Mouse (Mus musculus): ENCODE data around the gene Npnt. TPM values are rescaled to one million over a fixed set of nuclear protein-coding genes. Genes with fewer than 3 reads are reported as not detected.

Gene Npnt
- 18.6 and 28.0 TPM in 2 replicates for polyA plus RNA-seq (2014; fragmentation: Nextera tagmentation; extraction: Ambion mirVana)

DNA sequence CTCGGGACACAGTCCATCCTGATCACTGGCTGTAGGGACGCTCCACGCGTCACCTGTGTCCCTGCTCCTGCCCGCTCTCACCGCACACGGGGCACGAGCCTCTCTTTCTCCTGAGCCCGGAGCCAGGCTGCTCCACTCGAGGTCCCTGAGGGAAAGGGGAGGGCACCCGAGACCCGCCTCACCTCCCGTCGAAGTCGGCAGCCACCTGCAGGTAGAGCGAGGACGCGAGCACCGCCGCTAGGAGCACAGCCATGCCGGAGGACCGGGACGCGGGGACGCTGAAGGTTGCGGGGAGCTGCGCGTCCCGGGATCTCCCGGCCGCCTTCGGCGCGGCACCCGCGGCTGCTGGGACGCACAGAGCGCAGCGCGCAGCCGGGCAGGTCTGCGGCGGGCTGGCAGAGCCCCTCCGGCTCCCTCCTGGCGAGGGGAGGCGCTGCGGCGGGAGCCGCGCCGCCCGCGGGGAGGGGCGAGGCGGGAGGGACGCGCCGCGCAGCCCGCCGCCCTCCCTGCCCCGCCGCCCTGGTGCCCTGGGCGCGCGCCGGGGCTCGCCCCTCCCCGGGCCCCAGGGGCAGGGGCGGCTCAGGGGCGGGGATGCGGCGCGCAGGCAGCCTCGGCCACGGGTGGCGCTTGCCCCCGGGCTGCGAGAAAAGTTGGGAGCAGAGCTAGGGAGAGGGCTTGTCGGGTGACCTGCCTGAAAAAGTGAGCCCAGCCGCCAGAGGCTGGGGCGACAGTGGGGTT lies at the start of gene Npnt:
Gene Npnt (minus strand): TSS at position 501 of the 738 bp plus-strand sequence.
- under 1% methylated on average over 69 of the region's 82 CpGs for WGBS
- peak; percentile 80 for DNase-seq
- peak; percentile 79 for ATAC-seq (ENCODE audit: low FRiP score, low TSS enrichment)
- Histone ChIP-seq H3K27me3 (ENCODE audit: control insufficient read depth, insufficient read depth, low read length) (peaks cover 3% of the 10 kb centered on the region; the same call in 1 of the 2 replicates), H3K9me3 (ENCODE audit: control insufficient read depth, low read length) (no peaks in the 10 kb centered on the region), H3K4me2 (ENCODE audit: low read length) (peak within 1 kb of the TSS; percentile 98), H3K36me3 (ENCODE audit: control insufficient read depth, insufficient read depth, low read length) (no peaks in the 10 kb centered on the region), H3K27ac (replicated peaks; ENCODE audit: low read depth, low read length) (peak within 1 kb of the TSS; percentile 28; the same call in 1 of the 2 replicates), H3K4me3 (replicated peaks; ENCODE audit: low read depth, low read length) (peak within 1 kb of the TSS; percentile 71), H3K9ac (replicated peaks; ENCODE audit: low read length) (peak within 1 kb of the TSS; percentile 66), H3K4me1 (ENCODE audit: control insufficient read depth, insufficient read depth, low read length) (peaks cover 11% of the 10 kb centered on the region; the same call in 1 of the 2 replicates)

DNA sequence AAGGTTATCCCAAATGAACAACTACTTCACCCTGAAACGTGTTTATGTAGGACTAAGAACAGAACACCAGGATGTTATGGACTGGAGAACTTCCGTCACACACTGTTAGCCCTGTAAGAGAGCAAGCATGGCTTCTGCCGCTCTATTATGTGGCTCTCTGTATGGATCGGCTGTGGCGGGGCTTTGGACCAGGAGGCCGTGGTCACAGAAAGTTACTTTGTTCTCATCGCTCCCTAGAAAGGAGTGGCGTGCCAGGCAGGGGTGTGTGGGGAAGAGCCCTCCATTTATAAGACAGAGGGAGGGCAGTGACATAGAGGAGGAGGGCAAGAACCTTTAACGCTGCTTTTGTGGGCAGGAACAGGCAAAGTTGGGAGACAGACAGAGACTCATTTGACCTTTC lies 46.2 kb upstream of the Npnt start:
- no peaks in the 10 kb centered on the region for H3K4me1 ChIP-seq (ENCODE audit: control insufficient read depth, insufficient read depth, low read length)
- ATAC-seq (ENCODE audit: low FRiP score, low TSS enrichment) (no peak), DNase-seq (peak; percentile 5)
- no peak overlapping the region for H3K27ac ChIP-seq (replicated peaks; ENCODE audit: low read depth, low read length)
- H3K9me3 ChIP-seq (ENCODE audit: control insufficient read depth, low read length) = no peaks in the 10 kb centered on the region
- no peak overlapping the region for H3K4me2 ChIP-seq (ENCODE audit: low read length)
- H3K9ac ChIP-seq (replicated peaks; ENCODE audit: low read length) = no peak overlapping the region
- peaks cover 6% of the 10 kb centered on the region; the same call in 1 of the 2 replicates for H3K36me3 ChIP-seq (ENCODE audit: control insufficient read depth, insufficient read depth, low read length)
- no peaks in the 10 kb centered on the region for H3K27me3 ChIP-seq (ENCODE audit: control insufficient read depth, insufficient read depth, low read length)
- no peak overlapping the region for H3K4me3 ChIP-seq (replicated peaks; ENCODE audit: low read depth, low read length)
- WGBS = 61% methylated on average over 9 of the region's 9 CpGs

DNA sequence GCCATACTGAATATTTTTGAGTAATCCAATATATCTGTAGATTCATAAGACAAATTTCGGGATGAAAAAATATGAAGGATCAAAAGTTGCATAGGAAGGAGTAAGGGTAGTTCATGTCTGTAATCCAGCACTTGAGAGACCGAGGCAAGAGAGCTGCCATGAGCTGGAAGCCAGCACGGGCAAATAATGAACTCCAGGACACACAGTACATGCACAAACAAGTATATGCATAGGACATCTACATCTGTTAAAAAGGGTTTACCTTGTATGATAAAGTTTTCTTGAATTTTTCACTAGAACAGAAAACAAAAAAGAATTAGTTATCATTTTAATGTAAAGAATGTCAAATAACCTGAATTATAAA lies 45.8 kb upstream of the Npnt start:
- DNase-seq = no peak
- H3K27me3 ChIP-seq (ENCODE audit: control insufficient read depth, insufficient read depth, low read length) = no peaks in the 10 kb centered on the region
- no peaks in the 10 kb centered on the region for H3K9me3 ChIP-seq (ENCODE audit: control insufficient read depth, low read length)
- no peak overlapping the region for H3K27ac ChIP-seq (replicated peaks; ENCODE audit: low read depth, low read length)
- no peak overlapping the region for H3K4me3 ChIP-seq (replicated peaks; ENCODE audit: low read depth, low read length)
- H3K9ac ChIP-seq (replicated peaks; ENCODE audit: low read length) = no peak overlapping the region
- H3K36me3 ChIP-seq (ENCODE audit: control insufficient read depth, insufficient read depth, low read length) = peaks cover 6% of the 10 kb centered on the region; the same call in 1 of the 2 replicates
- H3K4me2 ChIP-seq (ENCODE audit: low read length) = no peak overlapping the region
- WGBS = 95% methylated on average over 3 of the region's 3 CpGs
- no peak for ATAC-seq (ENCODE audit: low FRiP score, low TSS enrichment)
- no peaks in the 10 kb centered on the region for H3K4me1 ChIP-seq (ENCODE audit: control insufficient read depth, insufficient read depth, low read length)

DNA sequence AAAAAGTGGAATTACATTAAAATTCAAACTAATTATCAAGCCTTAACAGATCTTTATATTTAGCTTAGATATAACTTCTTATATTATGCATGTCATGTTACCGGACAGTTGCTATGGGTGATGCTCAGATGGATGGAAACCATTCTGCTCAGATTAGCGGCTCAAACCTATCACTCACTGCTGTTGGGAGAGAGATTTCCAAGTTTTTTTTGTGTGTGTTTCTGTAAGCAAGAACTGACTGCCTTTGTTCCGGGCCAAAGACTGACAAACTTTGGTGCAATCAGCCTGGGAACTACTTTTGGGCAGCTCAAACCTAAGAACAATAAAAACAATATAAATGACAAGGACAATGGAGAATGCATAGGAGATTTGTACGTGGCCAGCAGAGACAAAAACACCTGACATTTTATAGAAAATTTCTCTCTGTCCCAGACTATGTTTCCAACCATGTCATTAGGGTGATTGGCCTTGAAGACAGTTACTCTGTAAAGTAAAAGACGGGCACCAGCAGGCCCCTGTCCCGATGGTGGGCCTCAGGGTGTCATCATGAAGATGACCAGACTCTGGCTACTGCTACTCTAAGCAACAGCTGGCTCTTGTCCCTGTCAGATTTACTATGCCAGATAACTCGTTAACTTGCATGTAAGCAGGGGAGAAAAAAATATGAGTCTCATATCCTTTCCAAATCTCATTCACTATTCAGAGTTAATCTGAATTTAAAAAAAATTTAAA lies 45.2 kb upstream of the Npnt start:
- no peak for DNase-seq
- no peak overlapping the region for H3K4me2 ChIP-seq (ENCODE audit: low read length)
- WGBS = 74% methylated on average over 7 of the region's 7 CpGs

DNA sequence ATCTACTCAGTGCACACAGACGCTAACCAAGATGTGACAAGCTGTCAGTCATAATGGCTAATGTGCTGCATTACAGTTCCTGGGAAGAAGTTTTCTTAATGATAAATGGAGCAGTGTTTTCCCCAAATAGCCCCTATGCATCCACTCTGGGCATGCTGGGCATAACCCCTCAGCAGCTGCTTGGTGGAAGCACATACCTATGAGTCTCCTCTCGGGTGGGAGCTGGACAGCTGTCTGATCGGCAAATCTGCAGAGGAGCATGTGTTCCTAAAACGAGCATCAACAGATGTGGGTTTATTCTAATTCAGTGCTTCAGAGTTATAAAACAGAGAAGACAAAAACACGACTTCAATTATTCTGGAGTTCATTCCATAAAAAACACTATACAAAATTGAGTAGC lies 36.1 kb upstream of the Npnt start:
- Histone ChIP-seq H3K4me1 (ENCODE audit: control insufficient read depth, insufficient read depth, low read length) (no peaks in the 10 kb centered on the region), H3K27ac (replicated peaks; ENCODE audit: low read depth, low read length) (no peak overlapping the region), H3K9ac (replicated peaks; ENCODE audit: low read length) (no peak overlapping the region), H3K9me3 (ENCODE audit: control insufficient read depth, low read length) (no peaks in the 10 kb centered on the region), H3K4me2 (ENCODE audit: low read length) (no peak overlapping the region), H3K4me3 (replicated peaks; ENCODE audit: low read depth, low read length) (no peak overlapping the region), H3K36me3 (ENCODE audit: control insufficient read depth, insufficient read depth, low read length) (peaks cover 5% of the 10 kb centered on the region; the same call in 1 of the 2 replicates), H3K27me3 (ENCODE audit: control insufficient read depth, insufficient read depth, low read length) (no peaks in the 10 kb centered on the region)
- ATAC-seq (ENCODE audit: low FRiP score, low TSS enrichment) (no peak), DNase-seq (no peak)
- WGBS = 92% methylated on average over 5 of the region's 5 CpGs

More for the DNA sequence above, 45.2 kb upstream of the Npnt start:
- Histone ChIP-seq H3K27me3 (ENCODE audit: control insufficient read depth, insufficient read depth, low read length) (no peaks in the 10 kb centered on the region), H3K4me1 (ENCODE audit: control insufficient read depth, insufficient read depth, low read length) (no peaks in the 10 kb centered on the region), H3K9me3 (ENCODE audit: control insufficient read depth, low read length) (no peaks in the 10 kb centered on the region), H3K27ac (replicated peaks; ENCODE audit: low read depth, low read length) (no peak overlapping the region), H3K9ac (replicated peaks; ENCODE audit: low read length) (no peak overlapping the region), H3K36me3 (ENCODE audit: control insufficient read depth, insufficient read depth, low read length) (peaks cover 6% of the 10 kb centered on the region; the same call in 1 of the 2 replicates), H3K4me3 (replicated peaks; ENCODE audit: low read depth, low read length) (no peak overlapping the region)
- no peak for ATAC-seq (ENCODE audit: low FRiP score, low TSS enrichment)

DNA sequence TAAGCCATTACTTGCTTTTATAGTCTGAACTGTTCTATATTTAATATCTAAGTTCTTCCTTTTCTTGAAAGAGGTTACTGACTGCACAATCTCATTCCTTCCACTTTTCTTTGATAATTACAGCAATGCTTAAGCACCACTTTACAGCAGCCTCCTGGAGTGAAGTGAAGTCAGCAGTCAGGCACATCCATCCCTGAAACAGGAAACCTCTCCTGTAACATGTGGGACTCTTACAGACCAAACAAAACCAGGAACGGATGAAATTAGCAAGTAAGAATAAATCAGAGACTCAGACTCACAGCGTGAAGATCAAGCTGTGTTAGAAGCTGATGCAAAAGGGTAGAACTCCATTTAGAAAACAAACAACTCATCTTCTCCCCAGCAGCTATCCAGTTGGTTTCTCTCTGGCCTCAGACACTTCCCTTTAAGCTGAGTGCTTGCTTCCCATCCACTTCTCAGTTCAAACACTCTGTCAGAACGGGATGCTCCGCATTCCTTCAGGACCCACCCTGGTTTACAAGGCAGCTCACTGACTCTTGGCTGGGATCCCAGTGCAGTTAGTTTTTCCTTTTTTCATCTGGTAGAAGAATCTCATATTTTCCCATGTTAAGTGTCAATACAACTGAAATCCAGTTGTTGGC lies 33.9 kb upstream of the Npnt start:
- H3K27me3 ChIP-seq (ENCODE audit: control insufficient read depth, insufficient read depth, low read length) = no peaks in the 10 kb centered on the region
- ATAC-seq (ENCODE audit: low FRiP score, low TSS enrichment) = no peak
- DNase-seq = peak; percentile 9
- H3K36me3 ChIP-seq (ENCODE audit: control insufficient read depth, insufficient read depth, low read length) = peaks cover 5% of the 10 kb centered on the region; the same call in 1 of the 2 replicates
- no peak overlapping the region for H3K4me2 ChIP-seq (ENCODE audit: low read length)
- WGBS = 73% methylated on average over 4 of the region's 4 CpGs
- no peak overlapping the region for H3K27ac ChIP-seq (replicated peaks; ENCODE audit: low read depth, low read length)
- H3K9me3 ChIP-seq (ENCODE audit: control insufficient read depth, low read length) = no peaks in the 10 kb centered on the region
- H3K4me3 ChIP-seq (replicated peaks; ENCODE audit: low read depth, low read length) = no peak overlapping the region
- H3K9ac ChIP-seq (replicated peaks; ENCODE audit: low read length) = no peak overlapping the region
- H3K4me1 ChIP-seq (ENCODE audit: control insufficient read depth, insufficient read depth, low read length) = no peaks in the 10 kb centered on the region

DNA sequence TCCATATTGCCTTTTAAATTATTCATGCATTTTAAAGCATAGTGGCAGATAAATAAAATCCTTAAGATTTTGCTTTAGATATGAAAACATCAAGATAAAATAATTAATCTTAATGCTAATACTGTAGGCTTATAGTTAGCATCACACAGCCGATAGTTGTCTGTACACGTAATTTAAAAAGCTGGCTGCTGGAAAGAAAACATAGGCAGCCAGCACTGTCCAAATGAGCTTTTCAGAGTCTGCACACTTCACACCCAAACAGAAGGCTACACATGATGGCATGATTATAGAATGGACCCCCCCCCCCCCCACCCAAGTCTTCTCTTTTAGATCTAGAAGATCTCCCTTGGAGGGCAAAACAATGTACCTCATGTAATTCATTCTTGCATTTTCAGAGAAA lies 31.9 kb upstream of the Npnt start:
- Histone ChIP-seq H3K36me3 (ENCODE audit: control insufficient read depth, insufficient read depth, low read length) (peaks cover 5% of the 10 kb centered on the region; the same call in 1 of the 2 replicates), H3K4me2 (ENCODE audit: low read length) (no peak overlapping the region), H3K9ac (replicated peaks; ENCODE audit: low read length) (no peak overlapping the region), H3K4me3 (replicated peaks; ENCODE audit: low read depth, low read length) (no peak overlapping the region), H3K9me3 (ENCODE audit: control insufficient read depth, low read length) (no peaks in the 10 kb centered on the region), H3K4me1 (ENCODE audit: control insufficient read depth, insufficient read depth, low read length) (no peaks in the 10 kb centered on the region), H3K27me3 (ENCODE audit: control insufficient read depth, insufficient read depth, low read length) (no peaks in the 10 kb centered on the region), H3K27ac (replicated peaks; ENCODE audit: low read depth, low read length) (no peak overlapping the region)
- DNase-seq (no peak), ATAC-seq (ENCODE audit: low FRiP score, low TSS enrichment) (no peak)
- 94% methylated on average over 2 of the region's 2 CpGs for WGBS

DNA sequence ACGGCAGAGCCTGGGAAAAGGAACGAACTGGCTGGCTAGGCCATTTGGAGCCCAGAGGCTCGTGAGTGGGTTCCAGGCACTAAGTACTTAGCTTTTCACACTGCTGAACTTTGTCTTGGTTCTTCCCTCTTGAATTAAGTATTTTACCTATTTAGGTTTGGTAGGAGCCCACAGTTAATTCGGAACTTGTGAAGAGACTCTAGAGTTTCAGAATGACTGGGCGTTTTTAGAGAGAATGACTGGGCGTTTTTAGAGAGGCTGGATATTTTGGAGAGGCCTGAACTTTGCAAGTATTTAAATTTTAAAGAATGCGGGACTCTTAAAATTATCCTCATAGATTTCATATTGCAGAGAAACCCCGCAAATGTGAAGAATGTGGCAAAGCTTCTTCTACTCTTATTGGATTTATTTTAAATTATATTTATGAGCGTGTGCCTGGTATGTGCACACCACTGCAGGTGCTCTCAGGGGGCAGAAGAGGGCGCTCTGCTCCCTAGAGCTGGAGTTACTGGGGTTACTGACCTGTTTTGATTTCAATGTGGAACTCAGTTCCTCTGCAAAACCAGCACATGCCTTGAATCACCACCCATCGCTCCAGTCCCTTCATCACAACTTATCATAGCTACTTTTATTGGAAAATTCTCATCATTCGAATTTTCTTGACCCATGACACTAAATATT lies 29.8 kb upstream of the Npnt start:
- Histone ChIP-seq H3K27me3 (ENCODE audit: control insufficient read depth, insufficient read depth, low read length) (no peaks in the 10 kb centered on the region), H3K9ac (replicated peaks; ENCODE audit: low read length) (no peak overlapping the region), H3K4me2 (ENCODE audit: low read length) (no peak overlapping the region), H3K9me3 (ENCODE audit: control insufficient read depth, low read length) (no peaks in the 10 kb centered on the region), H3K4me3 (replicated peaks; ENCODE audit: low read depth, low read length) (no peak overlapping the region), H3K27ac (replicated peaks; ENCODE audit: low read depth, low read length) (no peak overlapping the region), H3K36me3 (ENCODE audit: control insufficient read depth, insufficient read depth, low read length) (0 out of 2 replicates have a peak, but pooled peaks cover 3% of the 10 kb centered on the region), H3K4me1 (ENCODE audit: control insufficient read depth, insufficient read depth, low read length) (no peaks in the 10 kb centered on the region)
- ATAC-seq (ENCODE audit: low FRiP score, low TSS enrichment) (no peak), DNase-seq (no peak)
- 97% methylated on average over 12 of the region's 12 CpGs for WGBS
